Mouse (Mus musculus) megakaryocyte, embryonic 14.5 days (primary cell): Measurements from ENCODE around the gene Stxbp5.

Source experiments
- FLI1 ChIP-seq: IDR thresholded peaks from 2 replicates; pipeline ENCODE4 v1.6.1; 2012; ENCODE audit warnings: low read length, inconsistent platforms, mixed read lengths
- GATA1 ChIP-seq: IDR thresholded peaks from 3 replicates; pipeline ENCODE4 v1.6.1; 2012; ENCODE audit warnings: mixed read lengths, low read length, inconsistent platforms, borderline replicate concordance

- no peak for TF ChIP-seq GATA1
- no peak for TF ChIP-seq FLI1
Observed at GRCm38 (mm10) chr10:9839408-9839807, 61.5 kb downstream of the Stxbp5 start.
